Mouse (Mus musculus): ENCODE data around the gene Hsd17b3. TPM values are rescaled to one million over a fixed set of nuclear protein-coding genes. Genes with fewer than 3 reads are reported as not detected.

Hsd17b3 gene
- polyA plus RNA-seq, 1 experiment from 2014 or later, result not detected

- no peak for ATAC-seq (ENCODE audit: insufficient number of reproducible peaks, low FRiP score)
- H3K27me3 ChIP-seq (replicated peaks), result no peaks in the 10 kb centered on the region
- no peak overlapping the region for H3K4me2 ChIP-seq
- H3K36me3 ChIP-seq, result 0 out of 2 replicates have a peak, but pooled peaks cover 3% of the 10 kb centered on the region
- H3K4me3 ChIP-seq, result no peak overlapping the region
- H3K27ac ChIP-seq (ENCODE audit: poor library complexity, severe bottlenecking), result no peak overlapping the region
- peaks cover 7% of the 10 kb centered on the region; the same call in 1 of the 2 replicates for H3K4me1 ChIP-seq (replicated peaks)
- H3K9ac ChIP-seq, result no peak overlapping the region
- WGBS, result 34% methylated on average over 8 of the region's 8 CpGs
- no peaks in the 10 kb centered on the region for H3K9me3 ChIP-seq (replicated peaks)
Observed at GRCm38 (mm10) chr13:64107535-64107934, 18.5 kb upstream of the Hsd17b3 start.

GRCm38 (mm10) chr13:64107105-64107504 is 18.1 kb upstream of the Hsd17b3 start:
- WGBS, result 67% methylated on average over 3 of the region's 3 CpGs
- Histone ChIP-seq H3K27ac (ENCODE audit: poor library complexity, severe bottlenecking) (no peak overlapping the region), H3K9ac (no peak overlapping the region), H3K4me1 (replicated peaks) (peaks cover 7% of the 10 kb centered on the region; the same call in 1 of the 2 replicates), H3K36me3 (0 out of 2 replicates have a peak, but pooled peaks cover 3% of the 10 kb centered on the region), H3K4me2 (no peak overlapping the region), H3K9me3 (replicated peaks) (no peaks in the 10 kb centered on the region), H3K4me3 (no peak overlapping the region), H3K27me3 (replicated peaks) (no peaks in the 10 kb centered on the region)
- no peak for ATAC-seq (ENCODE audit: insufficient number of reproducible peaks, low FRiP score)

GRCm38 (mm10) chr13:64105690-64106089 is 16.7 kb upstream of the Hsd17b3 start:
- ATAC-seq (ENCODE audit: insufficient number of reproducible peaks, low FRiP score), result no peak
- WGBS, result 62% methylated on average over 3 of the region's 3 CpGs
- H3K4me1 ChIP-seq (replicated peaks), result peaks cover 7% of the 10 kb centered on the region; the same call in 1 of the 2 replicates

GRCm38 (mm10) chr13:64100186-64100585 is 11.2 kb upstream of the Hsd17b3 start:
- Histone ChIP-seq H3K4me2 (no peak overlapping the region), H3K4me3 (no peak overlapping the region), H3K27me3 (replicated peaks) (no peaks in the 10 kb centered on the region), H3K4me1 (replicated peaks) (no peaks in the 10 kb centered on the region), H3K36me3 (peaks cover 4% of the 10 kb centered on the region; the same call in 1 of the 2 replicates), H3K9me3 (replicated peaks) (no peaks in the 10 kb centered on the region), H3K9ac (no peak overlapping the region), H3K27ac (ENCODE audit: poor library complexity, severe bottlenecking) (no peak overlapping the region)
- no peak for ATAC-seq (ENCODE audit: insufficient number of reproducible peaks, low FRiP score)
- 66% methylated on average over 3 of the region's 3 CpGs for WGBS

More at GRCm38 (mm10) chr13:64105690-64106089, 16.7 kb upstream of the Hsd17b3 start:
- H3K36me3 ChIP-seq, result 0 out of 2 replicates have a peak, but pooled peaks cover 3% of the 10 kb centered on the region
- H3K27ac ChIP-seq (ENCODE audit: poor library complexity, severe bottlenecking), result no peak overlapping the region
- no peak overlapping the region for H3K9ac ChIP-seq
- H3K4me3 ChIP-seq, result no peak overlapping the region
- H3K27me3 ChIP-seq (replicated peaks), result no peaks in the 10 kb centered on the region
- no peak overlapping the region for H3K4me2 ChIP-seq
- no peaks in the 10 kb centered on the region for H3K9me3 ChIP-seq (replicated peaks)

GRCm38 (mm10) chr13:64098992-64099391 is 10.0 kb upstream of the Hsd17b3 start:
- no peak for ATAC-seq (ENCODE audit: insufficient number of reproducible peaks, low FRiP score)
- Histone ChIP-seq H3K9me3 (replicated peaks) (no peaks in the 10 kb centered on the region), H3K36me3 (peaks cover 4% of the 10 kb centered on the region; the same call in 1 of the 2 replicates), H3K27me3 (replicated peaks) (no peaks in the 10 kb centered on the region), H3K4me2 (no peak overlapping the region), H3K4me3 (no peak overlapping the region), H3K4me1 (replicated peaks) (no peaks in the 10 kb centered on the region), H3K27ac (ENCODE audit: poor library complexity, severe bottlenecking) (no peak overlapping the region), H3K9ac (no peak overlapping the region)
- WGBS, result 70% methylated on average over 9 of the region's 9 CpGs

GRCm38 (mm10) chr13:64093341-64093740 is 4.3 kb upstream of the Hsd17b3 start:
- no peak for ATAC-seq (ENCODE audit: insufficient number of reproducible peaks, low FRiP score)
- H3K9me3 ChIP-seq (replicated peaks), result no peaks in the 10 kb centered on the region
- H3K36me3 ChIP-seq, result peaks cover 4% of the 10 kb centered on the region; the same call in 1 of the 2 replicates
- H3K27ac ChIP-seq (ENCODE audit: poor library complexity, severe bottlenecking), result no peak overlapping the region
- peaks cover 3% of the 10 kb centered on the region; the same call in 1 of the 2 replicates for H3K4me1 ChIP-seq (replicated peaks)
- H3K4me3 ChIP-seq, result no peak overlapping the region
- H3K9ac ChIP-seq, result no peak overlapping the region
- no peak overlapping the region for H3K4me2 ChIP-seq
- H3K27me3 ChIP-seq (replicated peaks), result no peaks in the 10 kb centered on the region
- WGBS, result 2% methylated on average over 1 of the region's 1 CpGs

- Histone ChIP-seq H3K9me3 (replicated peaks) (no peaks in the 10 kb centered on the region), H3K27ac (ENCODE audit: poor library complexity, severe bottlenecking) (no peak overlapping the region), H3K4me2 (no peak overlapping the region), H3K27me3 (replicated peaks) (no peaks in the 10 kb centered on the region), H3K36me3 (peaks cover 4% of the 10 kb centered on the region; the same call in 1 of the 2 replicates), H3K4me3 (no peak overlapping the region), H3K9ac (no peak overlapping the region), H3K4me1 (replicated peaks) (peaks cover 3% of the 10 kb centered on the region; the same call in 1 of the 2 replicates)
- ATAC-seq (ENCODE audit: insufficient number of reproducible peaks, low FRiP score), result no peak
- 60% methylated on average over 6 of the region's 6 CpGs for WGBS
Observed at GRCm38 (mm10) chr13:64092752-64093151, 3.7 kb upstream of the Hsd17b3 start.

- Histone ChIP-seq H3K27ac (ENCODE audit: poor library complexity, severe bottlenecking) (no peak overlapping the region), H3K27me3 (replicated peaks) (no peaks in the 10 kb centered on the region), H3K9me3 (replicated peaks) (no peaks in the 10 kb centered on the region), H3K36me3 (peaks cover 4% of the 10 kb centered on the region; the same call in 1 of the 2 replicates), H3K4me1 (replicated peaks) (peaks cover 6% of the 10 kb centered on the region; the same call in 1 of the 2 replicates), H3K9ac (no peak overlapping the region), H3K4me2 (no peak overlapping the region), H3K4me3 (no peak overlapping the region)
- WGBS, result 66% methylated on average over 3 of the region's 3 CpGs
- no peak for ATAC-seq (ENCODE audit: insufficient number of reproducible peaks, low FRiP score)
Observed at GRCm38 (mm10) chr13:64092141-64092540, 3.1 kb upstream of the Hsd17b3 start.

- Histone ChIP-seq H3K27me3 (replicated peaks) (no peaks in the 10 kb centered on the region), H3K4me3 (no peak overlapping the region), H3K4me2 (no peak overlapping the region), H3K27ac (ENCODE audit: poor library complexity, severe bottlenecking) (no peak overlapping the region), H3K9ac (no peak overlapping the region), H3K9me3 (replicated peaks) (no peaks in the 10 kb centered on the region), H3K4me1 (replicated peaks) (peaks cover 6% of the 10 kb centered on the region; the same call in 1 of the 2 replicates), H3K36me3 (no peaks in the 10 kb centered on the region)
- 72% methylated on average over 7 of the region's 7 CpGs for WGBS
- no peak for ATAC-seq (ENCODE audit: insufficient number of reproducible peaks, low FRiP score)
Observed at GRCm38 (mm10) chr13:64091006-64091405, 2.0 kb upstream of the Hsd17b3 start.

GRCm38 (mm10) chr13:64090278-64090677 is 1.2 kb upstream of the Hsd17b3 start:
- 84% methylated on average over 5 of the region's 5 CpGs for whole genome bisulfite sequencing
- Histone ChIP-seq H3K27me3 (replicated peaks) (no peaks in the 10 kb centered on the region), H3K9ac (no peak overlapping the region), H3K9me3 (replicated peaks) (no peaks in the 10 kb centered on the region), H3K27ac (ENCODE audit: poor library complexity, severe bottlenecking) (no peak overlapping the region), H3K4me1 (replicated peaks) (peaks cover 6% of the 10 kb centered on the region; the same call in 1 of the 2 replicates), H3K36me3 (no peaks in the 10 kb centered on the region), H3K4me2 (no peak overlapping the region), H3K4me3 (no peak overlapping the region)
- no peak for ATAC-seq (ENCODE audit: insufficient number of reproducible peaks, low FRiP score)

GRCm38 (mm10) chr13:64088057-64088456 is 973 bp downstream of the Hsd17b3 start:
- H3K36me3 ChIP-seq, result no peaks in the 10 kb centered on the region
- WGBS, result 62% methylated on average over 7 of the region's 7 CpGs
- no peaks in the 10 kb centered on the region for H3K9me3 ChIP-seq (replicated peaks)
- H3K4me1 ChIP-seq (replicated peaks), result 0 out of 2 replicates have a peak, but pooled peaks cover 3% of the 10 kb centered on the region
- no peak overlapping the region for H3K4me2 ChIP-seq
- H3K27ac ChIP-seq (ENCODE audit: poor library complexity, severe bottlenecking), result no peak overlapping the region
- no peaks in the 10 kb centered on the region for H3K27me3 ChIP-seq (replicated peaks)
- no peak for ATAC-seq (ENCODE audit: insufficient number of reproducible peaks, low FRiP score)
- H3K4me3 ChIP-seq, result no peak overlapping the region
- no peak overlapping the region for H3K9ac ChIP-seq

- H3K36me3 ChIP-seq, result no peaks in the 10 kb centered on the region
- peaks cover 16% of the 10 kb centered on the region for H3K4me1 ChIP-seq (replicated peaks)
- H3K4me2 ChIP-seq, result no peak overlapping the region
- H3K4me3 ChIP-seq, result no peak overlapping the region
- no peaks in the 10 kb centered on the region for H3K27me3 ChIP-seq (replicated peaks)
- H3K27ac ChIP-seq (ENCODE audit: poor library complexity, severe bottlenecking), result no peak overlapping the region
- no peak overlapping the region for H3K9ac ChIP-seq
- ATAC-seq (ENCODE audit: insufficient number of reproducible peaks, low FRiP score), result no peak
- no peaks in the 10 kb centered on the region for H3K9me3 ChIP-seq (replicated peaks)
- 90% methylated on average over 5 of the region's 5 CpGs for WGBS
Observed at GRCm38 (mm10) chr13:64086036-64086435, 3.0 kb downstream of the Hsd17b3 start.

Data from heart, embryonic 12.5 days (tissue).